1 mouse cellular context compared by ENCODE assay signal in the genomic region with DNA sequence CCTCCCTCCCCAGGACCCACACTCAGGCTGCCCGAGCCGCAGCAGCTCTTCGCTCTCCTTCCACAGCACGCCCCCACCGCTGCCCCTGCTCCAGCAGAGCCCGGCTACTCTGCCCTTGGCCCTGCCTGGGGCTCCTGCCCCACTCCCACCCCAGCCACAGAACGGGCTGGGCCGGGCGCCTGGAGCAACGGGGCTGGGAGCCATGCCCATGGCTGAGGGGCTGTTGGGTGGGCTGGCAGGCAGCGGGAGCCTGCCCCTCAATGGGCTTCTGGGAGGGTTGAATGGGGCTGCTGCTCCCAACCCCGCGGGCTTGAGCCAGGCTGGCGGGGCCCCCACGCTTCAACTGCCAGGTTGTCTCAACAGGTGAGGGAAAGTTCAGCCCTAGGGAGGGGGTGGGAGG.
TF ChIP-seq lines count a peak whose summit lies in the region.

No protein-coding gene starts in this region.

TF ChIP-seq in ES-E14, 5 proteins besides CTCF, POLR2A, EP300 and RAD21:
- no peak for TF ChIP-seq ZNF384 (IDR thresholded peaks at IDR 0.05; ENCODE audit: low read depth, low read length)
- no peak for TF ChIP-seq ZC3H11A (IDR thresholded peaks at IDR 0.05; ENCODE audit: borderline replicate concordance, low read depth, low read length)
- no peak for TF ChIP-seq MAFK (IDR thresholded peaks at IDR 0.05; ENCODE audit: insufficient read depth, low read depth, low read length)
- TF ChIP-seq HCFC1 (IDR thresholded peaks at IDR 0.05; ENCODE audit: borderline replicate concordance, insufficient read depth, low read length), result no peak
- no peak for TF ChIP-seq CHD2 (IDR thresholded peaks at IDR 0.05; ENCODE audit: low read depth, low read length)
